14 mouse cellular contexts compared by ENCODE assay signal in genomic region chr7:75077560-75078208, GRCm38 (mm10).
DNase-seq lines count a peak whose midpoint lies in the region; ATAC-seq and TF ChIP-seq lines count a peak whose summit lies in the region.
"Had no signal": no experiment of that assay in that cellular context is flagged by ENCODE, and none has a peak within 500 bp of the region (broad histone marks: within the 10 kb centered on the region; RNA-seq: fewer than 3 reads in every experiment).

No protein-coding gene starts in this region.

- no peak for TF ChIP-seq CTCF in layer of hippocampus, adult 2 months (conservative IDR thresholded peaks at IDR 0.05)

- H3K9me3 ChIP-seq in forebrain, embryonic 11.5 days (ENCODE audit: control insufficient read depth, low read length): no peaks in the 10 kb centered on the region
- H3K9me3 ChIP-seq in forebrain, embryonic 10.5 days: no peaks in the 10 kb centered on the region
- no peaks in the 10 kb centered on the region for H3K9me3 ChIP-seq in lung, embryonic 16.5 days (ENCODE audit: control insufficient read depth, low read length)
- H3K9me3 ChIP-seq: embryonic facial prominence, embryonic 12.5 days had no signal

- DNase-seq in forebrain, embryonic 11.5 days (ENCODE audit: low spot score): no peak
- no peak for DNase-seq in forebrain, embryonic 10.5 days (ENCODE audit: extremely low spot score, low spot score)
- no peak for DNase-seq in lung, adult 18-20 months
- peak; percentile 51 to 63 for DNase-seq in layer of hippocampus, adult 2 months (ENCODE audit: low spot score in 2 of 2)
- DNase-seq in right cerebral cortex, postnatal 36 days (ENCODE audit: low spot score in 2 of 2): peak; percentile 43 to 49
- no peak for DNase-seq in embryo, embryonic 10.5 days (ENCODE audit: low spot score)
- DNase-seq: cerebellum, adult 9-11 months; kidney, adult 9 months; liver; lung, postnatal 10 days had no signal

- H3K9ac ChIP-seq in forebrain, embryonic 11.5 days (ENCODE audit: low read length): no peak overlapping the region
- no peak overlapping the region for H3K9ac ChIP-seq in lung, embryonic 16.5 days (ENCODE audit: low read length)
- H3K9ac ChIP-seq: embryonic facial prominence, embryonic 12.5 days had no signal

- no peak overlapping the region for H3K27ac ChIP-seq in forebrain, embryonic 11.5 days (ENCODE audit: low read depth, low read length)
- no peak overlapping the region for H3K27ac ChIP-seq in forebrain, embryonic 10.5 days
- H3K27ac ChIP-seq in lung, embryonic 16.5 days (ENCODE audit: low read length): 0 out of 2 replicates have a peak overlapping the region, but pooled peaks have one; percentile 21
- H3K27ac ChIP-seq in layer of hippocampus, adult 2 months: no peak overlapping the region
- H3K27ac ChIP-seq: embryonic facial prominence, embryonic 12.5 days had no signal

- no peak overlapping the region for H3K4me2 ChIP-seq in forebrain, embryonic 11.5 days (ENCODE audit: low read depth, low read length, severe bottlenecking)
- H3K4me2 ChIP-seq in lung, embryonic 16.5 days (ENCODE audit: low read depth, low read length): no peak overlapping the region
- H3K4me2 ChIP-seq: embryonic facial prominence, embryonic 12.5 days had no signal

- H3K4me3 ChIP-seq in forebrain, embryonic 11.5 days (ENCODE audit: low read depth, low read length): no peak overlapping the region
- H3K4me3 ChIP-seq in forebrain, embryonic 10.5 days: no peak overlapping the region
- H3K4me3 ChIP-seq in lung, embryonic 16.5 days (ENCODE audit: low read length): no peak overlapping the region
- H3K4me3 ChIP-seq in layer of hippocampus, adult 2 months: no peak overlapping the region
- H3K4me3 ChIP-seq: embryonic facial prominence, embryonic 12.5 days had no signal

- peak; percentile 64 for ATAC-seq in forebrain, embryonic 11.5 days (replicated peaks; ENCODE audit: low FRiP score)
- ATAC-seq in lung, embryonic 16.5 days (ENCODE audit: low read depth): no peak
- ATAC-seq in erythroid progenitor cell, adult 5-6 weeks (replicated peaks; ENCODE audit: low FRiP score, poor library complexity, severe bottlenecking): no peak
- ATAC-seq: hindbrain, embryonic 16.5 days had no signal

- H3K27me3 ChIP-seq in forebrain, embryonic 11.5 days (ENCODE audit: control insufficient read depth, insufficient read depth, low read length): no peaks in the 10 kb centered on the region
- no peaks in the 10 kb centered on the region for H3K27me3 ChIP-seq in forebrain, embryonic 10.5 days (ENCODE audit: poor library complexity, severe bottlenecking)
- H3K27me3 ChIP-seq in lung, embryonic 16.5 days (ENCODE audit: control insufficient read depth, insufficient read depth, low read depth, low read length): no peaks in the 10 kb centered on the region
- H3K27me3 ChIP-seq: embryonic facial prominence, embryonic 12.5 days had no signal

- H3K36me3 ChIP-seq in forebrain, embryonic 11.5 days (ENCODE audit: control insufficient read depth, insufficient read depth, low read length): no peaks in the 10 kb centered on the region
- H3K36me3 ChIP-seq in forebrain, embryonic 10.5 days (replicated peaks): no peaks in the 10 kb centered on the region
- H3K36me3 ChIP-seq in lung, embryonic 16.5 days (ENCODE audit: control insufficient read depth, insufficient read depth, low read length): no peaks in the 10 kb centered on the region
- H3K36me3 ChIP-seq: embryonic facial prominence, embryonic 12.5 days had no signal

- no peaks in the 10 kb centered on the region for H3K4me1 ChIP-seq in forebrain, embryonic 11.5 days (replicated peaks; ENCODE audit: control insufficient read depth, insufficient read depth, low read length)
- H3K4me1 ChIP-seq in forebrain, embryonic 10.5 days: peaks cover 10% of the 10 kb centered on the region
- peaks cover 4% of the 10 kb centered on the region; the same call in 1 of the 2 replicates for H3K4me1 ChIP-seq in lung, embryonic 16.5 days (replicated peaks; ENCODE audit: control insufficient read depth, insufficient read depth, low read length)
- H3K4me1 ChIP-seq: embryonic facial prominence, embryonic 12.5 days had no signal

- 49% methylated on average over 8 of the region's 8 CpGs for WGBS in forebrain, embryonic 11.5 days
- WGBS in forebrain, embryonic 10.5 days: 68% methylated on average over 8 of the region's 8 CpGs
- WGBS in lung, embryonic 16.5 days: 53% methylated on average over 8 of the region's 8 CpGs

Comparison
In these comparisons a context has a peak if more than half of its experiments do, and no peak if none do; other contexts are left out.
1. DNase-seq: peak in layer of hippocampus, adult 2 months (2 of 2) and right cerebral cortex, postnatal 36 days (2 of 2); none in forebrain, embryonic 11.5 days (single experiment), forebrain, embryonic 10.5 days (single experiment), lung, adult 18-20 months (0 of 2) and embryo, embryonic 10.5 days (single experiment).